Mouse (Mus musculus): ENCODE measurements at regions not wholly inside any gene's neighbourhood (a gene's known extent, or its start where the extent isn't known, plus 50 kb on each side); places are given as distances from the start of the nearest gene placed in this dataset.

DNA sequence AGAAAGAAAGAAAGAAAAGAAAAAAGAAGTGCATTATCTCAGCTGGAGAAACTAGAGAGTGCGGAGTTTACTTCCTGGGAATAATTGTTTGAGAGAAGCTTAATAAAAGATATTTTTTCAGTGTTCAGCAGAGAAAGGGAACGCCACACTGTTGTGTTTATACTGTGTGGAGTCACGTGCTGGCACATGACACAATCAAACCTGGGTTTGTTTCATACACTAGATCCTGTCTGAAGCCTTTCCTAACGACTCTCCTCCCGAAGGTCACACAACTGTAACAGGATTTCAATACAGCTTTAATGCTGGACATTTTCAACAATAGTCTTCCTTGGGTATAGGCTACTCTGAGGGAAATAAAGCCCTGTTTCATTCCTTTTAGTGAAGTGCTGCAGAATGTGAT lies 105.3 kb upstream of the Hmgn3 start:
- TF ChIP-seq POLR2A (IDR thresholded peaks at IDR 0.05; ENCODE audit: insufficient read depth, low read depth, low read length) (no peak), CTCF (IDR thresholded peaks at IDR 0.05) (no peak)

All from heart, adult 2 months (tissue).